Mouse (Mus musculus): ENCODE results near the gene Sult2b1. TPM values are rescaled to one million over a fixed set of nuclear protein-coding genes. Genes with fewer than 3 reads are reported as not detected.

Gene Sult2b1
- polyA plus RNA-seq, 1 experiment from 2014 or later = not detected

Other genes starting within 250 kb of the Sult2b1 start
- 5.9 TPM for gene Hsd17b14, start 229.8 kb downstream of the Sult2b1 start, polyA plus RNA-seq (2014; fragmentation: Illumina TruSeq; extraction: RNeasy Lipid Tissue Mini Kit (QIAGEN cat#74804); ENCODE audit: low read depth, low replicate concordance)
- gene Bcat2, start 214.5 kb downstream of the Sult2b1 start, polyA plus RNA-seq (2014; fragmentation: Illumina TruSeq; extraction: RNeasy Lipid Tissue Mini Kit (QIAGEN cat#74804); ENCODE audit: low read depth, low replicate concordance) = 3.6 TPM
- gene Fgf21, start 169.2 kb downstream of the Sult2b1 start, polyA plus RNA-seq (2014; fragmentation: Illumina TruSeq; extraction: RNeasy Lipid Tissue Mini Kit (QIAGEN cat#74804); ENCODE audit: low read depth, low replicate concordance) = not detected
- 0.16 TPM for gene Fut1, start 167.4 kb downstream of the Sult2b1 start, polyA plus RNA-seq (2014; fragmentation: Illumina TruSeq; extraction: RNeasy Lipid Tissue Mini Kit (QIAGEN cat#74804); ENCODE audit: low read depth, low replicate concordance)
- gene Izumo1, start 162.9 kb downstream of the Sult2b1 start, polyA plus RNA-seq (2014; fragmentation: Illumina TruSeq; extraction: RNeasy Lipid Tissue Mini Kit (QIAGEN cat#74804); ENCODE audit: low read depth, low replicate concordance) = not detected
- not detected for gene Rasip1, start 157.2 kb downstream of the Sult2b1 start, polyA plus RNA-seq (2014; fragmentation: Illumina TruSeq; extraction: RNeasy Lipid Tissue Mini Kit (QIAGEN cat#74804); ENCODE audit: low read depth, low replicate concordance)
- not detected for gene Mamstr, start 144.7 kb downstream of the Sult2b1 start, polyA plus RNA-seq (2014; fragmentation: Illumina TruSeq; extraction: RNeasy Lipid Tissue Mini Kit (QIAGEN cat#74804); ENCODE audit: low read depth, low replicate concordance)
- gene Fut2, start 118.3 kb downstream of the Sult2b1 start, polyA plus RNA-seq (2014; fragmentation: Illumina TruSeq; extraction: RNeasy Lipid Tissue Mini Kit (QIAGEN cat#74804); ENCODE audit: low read depth, low replicate concordance) = not detected
- not detected for gene Ntn5, start 100.6 kb downstream of the Sult2b1 start, polyA plus RNA-seq (2014; fragmentation: Illumina TruSeq; extraction: RNeasy Lipid Tissue Mini Kit (QIAGEN cat#74804); ENCODE audit: low read depth, low replicate concordance)
- not detected for gene Sec1, start 90.3 kb downstream of the Sult2b1 start, polyA plus RNA-seq (2014; fragmentation: Illumina TruSeq; extraction: RNeasy Lipid Tissue Mini Kit (QIAGEN cat#74804); ENCODE audit: low read depth, low replicate concordance)
- not detected for gene Car11, start 84.8 kb downstream of the Sult2b1 start, polyA plus RNA-seq (2014; fragmentation: Illumina TruSeq; extraction: RNeasy Lipid Tissue Mini Kit (QIAGEN cat#74804); ENCODE audit: low read depth, low replicate concordance)
- 1.5 TPM for gene Dbp, start 79.6 kb downstream of the Sult2b1 start, polyA plus RNA-seq (2014; fragmentation: Illumina TruSeq; extraction: RNeasy Lipid Tissue Mini Kit (QIAGEN cat#74804); ENCODE audit: low read depth, low replicate concordance)
- gene Rpl18, start 69.2 kb downstream of the Sult2b1 start, polyA plus RNA-seq (2014; fragmentation: Illumina TruSeq; extraction: RNeasy Lipid Tissue Mini Kit (QIAGEN cat#74804); ENCODE audit: low read depth, low replicate concordance) = 0.65 TPM
- gene Sphk2, start 66.7 kb downstream of the Sult2b1 start, polyA plus RNA-seq (2014; fragmentation: Illumina TruSeq; extraction: RNeasy Lipid Tissue Mini Kit (QIAGEN cat#74804); ENCODE audit: low read depth, low replicate concordance) = 0.32 TPM
- gene Fam83e, start 63.5 kb downstream of the Sult2b1 start, polyA plus RNA-seq (2014; fragmentation: Illumina TruSeq; extraction: RNeasy Lipid Tissue Mini Kit (QIAGEN cat#74804); ENCODE audit: low read depth, low replicate concordance) = not detected
- not detected for gene Spaca4, start 58.9 kb downstream of the Sult2b1 start, polyA plus RNA-seq (2014; fragmentation: Illumina TruSeq; extraction: RNeasy Lipid Tissue Mini Kit (QIAGEN cat#74804); ENCODE audit: low read depth, low replicate concordance)
- not detected for gene Lmtk3, start 931 bp downstream of the Sult2b1 start, polyA plus RNA-seq (2014; fragmentation: Illumina TruSeq; extraction: RNeasy Lipid Tissue Mini Kit (QIAGEN cat#74804); ENCODE audit: low read depth, low replicate concordance)
- 10.8 TPM for gene Cyth2, start 29.9 kb upstream of the Sult2b1 start, polyA plus RNA-seq (2014; fragmentation: Illumina TruSeq; extraction: RNeasy Lipid Tissue Mini Kit (QIAGEN cat#74804); ENCODE audit: low read depth, low replicate concordance)
- not detected for gene Kcnj14, start 40.1 kb upstream of the Sult2b1 start, polyA plus RNA-seq (2014; fragmentation: Illumina TruSeq; extraction: RNeasy Lipid Tissue Mini Kit (QIAGEN cat#74804); ENCODE audit: low read depth, low replicate concordance)
- 1.0 TPM for gene Grwd1, start 46.3 kb upstream of the Sult2b1 start, polyA plus RNA-seq (2014; fragmentation: Illumina TruSeq; extraction: RNeasy Lipid Tissue Mini Kit (QIAGEN cat#74804); ENCODE audit: low read depth, low replicate concordance)
- 78.5 TPM for gene Kdelr1, start 88.1 kb upstream of the Sult2b1 start, polyA plus RNA-seq (2014; fragmentation: Illumina TruSeq; extraction: RNeasy Lipid Tissue Mini Kit (QIAGEN cat#74804); ENCODE audit: low read depth, low replicate concordance)
- not detected for gene Grin2d, start 93.7 kb upstream of the Sult2b1 start, polyA plus RNA-seq (2014; fragmentation: Illumina TruSeq; extraction: RNeasy Lipid Tissue Mini Kit (QIAGEN cat#74804); ENCODE audit: low read depth, low replicate concordance)
- not detected for gene Syngr4, start 112.0 kb upstream of the Sult2b1 start, polyA plus RNA-seq (2014; fragmentation: Illumina TruSeq; extraction: RNeasy Lipid Tissue Mini Kit (QIAGEN cat#74804); ENCODE audit: low read depth, low replicate concordance)
- 1.9 TPM for gene Tmem143, start 112.3 kb upstream of the Sult2b1 start, polyA plus RNA-seq (2014; fragmentation: Illumina TruSeq; extraction: RNeasy Lipid Tissue Mini Kit (QIAGEN cat#74804); ENCODE audit: low read depth, low replicate concordance)
- 0.73 TPM for gene Emp3, start 136.7 kb upstream of the Sult2b1 start, polyA plus RNA-seq (2014; fragmentation: Illumina TruSeq; extraction: RNeasy Lipid Tissue Mini Kit (QIAGEN cat#74804); ENCODE audit: low read depth, low replicate concordance)
- 0.40 TPM for gene Ccdc114, start 139.4 kb upstream of the Sult2b1 start, polyA plus RNA-seq (2014; fragmentation: Illumina TruSeq; extraction: RNeasy Lipid Tissue Mini Kit (QIAGEN cat#74804); ENCODE audit: low read depth, low replicate concordance)
- gene Abcc6, start 245.6 kb upstream of the Sult2b1 start, polyA plus RNA-seq (2014; fragmentation: Illumina TruSeq; extraction: RNeasy Lipid Tissue Mini Kit (QIAGEN cat#74804); ENCODE audit: low read depth, low replicate concordance) = not detected
- gene Nomo1, start 249.0 kb upstream of the Sult2b1 start, polyA plus RNA-seq (2014; fragmentation: Illumina TruSeq; extraction: RNeasy Lipid Tissue Mini Kit (QIAGEN cat#74804); ENCODE audit: low read depth, low replicate concordance) = 3.2 TPM